Mouse (Mus musculus): ENCODE measurements around the gene Cdkal1. TPM values are rescaled to one million over a fixed set of nuclear protein-coding genes. Genes with fewer than 3 reads are reported as not detected.

The Cdkal1 gene
- polyA plus RNA-seq, 1 experiment from 2014 or later = 14.7 TPM

DNA sequence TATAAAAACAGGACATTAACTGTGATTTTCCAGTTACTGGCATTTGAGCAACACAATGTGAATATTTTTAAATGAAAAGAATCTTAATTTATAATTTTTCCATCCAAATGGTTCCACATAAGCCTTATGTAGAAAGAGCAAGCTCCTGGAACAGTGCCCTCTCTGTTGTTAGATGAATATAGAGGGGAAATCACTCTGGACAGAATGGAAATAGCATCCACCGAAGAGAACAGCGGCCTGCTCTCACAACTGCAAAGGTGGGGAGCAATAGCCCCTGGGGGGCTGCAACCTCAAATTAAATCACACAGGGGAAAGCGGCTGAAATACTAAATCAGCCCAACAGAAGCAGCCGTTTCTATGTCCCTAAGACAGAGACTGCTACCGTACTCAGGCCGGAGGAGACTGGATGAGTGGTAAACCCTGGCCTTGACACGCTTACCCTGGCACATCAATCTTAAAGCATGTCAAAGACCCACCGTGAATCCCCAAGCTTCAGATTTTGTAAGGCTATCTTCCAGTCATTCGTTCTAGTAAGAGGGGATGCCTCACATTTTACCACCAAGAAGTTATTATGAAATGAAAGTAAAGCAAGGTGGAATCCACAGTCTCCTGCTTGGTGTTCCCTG, 300.2 kb downstream of the Cdkal1 start:
- H3K27ac ChIP-seq (replicated peaks) = no peak overlapping the region
- no peaks in the 10 kb centered on the region for H3K9me3 ChIP-seq (ENCODE audit: control insufficient read depth, low read length)
- ATAC-seq (ENCODE audit: low FRiP score, low TSS enrichment) (no peak), DNase-seq (ENCODE audit: low spot score) (no peak)
- whole genome bisulfite sequencing = 60% methylated on average over 9 of the region's 9 CpGs
- TF ChIP-seq EP300 (optimal IDR thresholded peaks at IDR 0.05) (no peak), CTCF (IDR thresholded peaks at IDR 0.05; ENCODE audit: low read depth) (no peak)
- H3K9ac ChIP-seq (ENCODE audit: low read length) = no peak overlapping the region
- no peaks in the 10 kb centered on the region for H3K4me1 ChIP-seq (replicated peaks; ENCODE audit: control insufficient read depth, insufficient read depth)
- no peak overlapping the region for H3K4me3 ChIP-seq (ENCODE audit: low read depth, low read length)
- no peaks in the 10 kb centered on the region for H3K36me3 ChIP-seq (ENCODE audit: control insufficient read depth, insufficient read depth, low read length)
- H3K27me3 ChIP-seq (ENCODE audit: control insufficient read depth, insufficient read depth, low read length) = no peaks in the 10 kb centered on the region
- H3K4me2 ChIP-seq (replicated peaks; ENCODE audit: low read depth) = no peak overlapping the region

DNA sequence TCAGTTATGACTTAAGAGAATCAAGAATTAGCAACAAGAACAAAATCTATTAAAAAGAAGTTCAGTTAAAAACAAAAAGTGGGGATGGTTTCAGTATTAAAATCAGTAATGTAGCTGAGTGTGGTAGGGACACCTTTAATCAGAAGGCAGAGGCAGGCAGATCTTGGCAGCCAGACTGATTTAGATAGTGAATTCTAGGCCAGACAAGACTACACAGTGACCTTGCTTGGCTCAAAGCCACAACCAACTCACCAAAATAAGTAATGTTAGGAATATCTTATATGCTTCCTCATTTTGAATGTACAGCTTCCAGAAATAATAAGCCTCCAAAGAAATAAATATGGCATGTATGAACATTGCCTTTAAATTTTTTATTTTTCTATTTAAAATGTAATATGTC, 301.7 kb downstream of the Cdkal1 start:
- H3K27ac ChIP-seq (replicated peaks) = no peak overlapping the region
- ATAC-seq (ENCODE audit: low FRiP score, low TSS enrichment) = no peak
- no peak for DNase-seq (ENCODE audit: low spot score)
- no peaks in the 10 kb centered on the region for H3K36me3 ChIP-seq (ENCODE audit: control insufficient read depth, insufficient read depth, low read length)
- H3K9me3 ChIP-seq (ENCODE audit: control insufficient read depth, low read length) = no peaks in the 10 kb centered on the region
- no peak overlapping the region for H3K4me3 ChIP-seq (ENCODE audit: low read depth, low read length)
- H3K27me3 ChIP-seq (ENCODE audit: control insufficient read depth, insufficient read depth, low read length) = no peaks in the 10 kb centered on the region
- no peak for TF ChIP-seq CTCF (IDR thresholded peaks at IDR 0.05; ENCODE audit: low read depth)
- no peak for TF ChIP-seq EP300 (optimal IDR thresholded peaks at IDR 0.05)
- no peak overlapping the region for H3K4me2 ChIP-seq (replicated peaks; ENCODE audit: low read depth)
- no peak overlapping the region for H3K9ac ChIP-seq (ENCODE audit: low read length)
- no peaks in the 10 kb centered on the region for H3K4me1 ChIP-seq (replicated peaks; ENCODE audit: control insufficient read depth, insufficient read depth)

DNA sequence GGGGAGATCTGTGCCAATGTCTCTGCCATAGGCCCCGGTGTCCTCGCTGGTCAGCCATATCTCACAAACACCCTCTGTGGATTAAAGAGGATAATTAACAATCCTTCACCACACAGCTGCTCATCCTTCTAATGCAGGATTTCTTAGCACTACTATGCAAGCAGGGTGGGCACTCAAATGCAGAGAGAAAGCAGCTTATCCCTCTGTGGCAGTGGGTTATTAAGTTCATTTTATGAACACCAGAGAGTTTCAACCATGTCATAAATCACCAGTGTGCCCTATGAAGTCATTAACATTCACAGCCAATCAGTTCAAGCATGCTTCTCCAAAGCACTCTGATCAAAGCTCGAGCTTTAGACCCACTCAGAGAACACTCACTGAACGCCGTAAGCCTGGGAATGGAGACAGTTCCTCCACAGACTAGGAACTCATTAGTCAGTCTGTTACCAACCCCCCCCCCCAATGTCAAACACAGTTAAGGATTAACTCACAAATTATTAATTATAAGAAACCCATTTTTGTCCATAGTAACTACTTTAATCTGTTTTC, 303.1 kb downstream of the Cdkal1 start:
- DNase-seq (ENCODE audit: low spot score) (no peak), ATAC-seq (ENCODE audit: low FRiP score, low TSS enrichment) (no peak)
- TF ChIP-seq CTCF (IDR thresholded peaks at IDR 0.05; ENCODE audit: low read depth) = no peak
- no peak for TF ChIP-seq EP300 (optimal IDR thresholded peaks at IDR 0.05)
- no peak overlapping the region for H3K27ac ChIP-seq (replicated peaks)
- no peak overlapping the region for H3K4me2 ChIP-seq (replicated peaks; ENCODE audit: low read depth)
- 90% methylated on average over 5 of the region's 5 CpGs for WGBS
- no peaks in the 10 kb centered on the region for H3K4me1 ChIP-seq (replicated peaks; ENCODE audit: control insufficient read depth, insufficient read depth)
- no peaks in the 10 kb centered on the region for H3K27me3 ChIP-seq (ENCODE audit: control insufficient read depth, insufficient read depth, low read length)
- H3K36me3 ChIP-seq (ENCODE audit: control insufficient read depth, insufficient read depth, low read length) = no peaks in the 10 kb centered on the region
- H3K9ac ChIP-seq (ENCODE audit: low read length) = no peak overlapping the region
- no peak overlapping the region for H3K4me3 ChIP-seq (ENCODE audit: low read depth, low read length)
- no peaks in the 10 kb centered on the region for H3K9me3 ChIP-seq (ENCODE audit: control insufficient read depth, low read length)

DNA sequence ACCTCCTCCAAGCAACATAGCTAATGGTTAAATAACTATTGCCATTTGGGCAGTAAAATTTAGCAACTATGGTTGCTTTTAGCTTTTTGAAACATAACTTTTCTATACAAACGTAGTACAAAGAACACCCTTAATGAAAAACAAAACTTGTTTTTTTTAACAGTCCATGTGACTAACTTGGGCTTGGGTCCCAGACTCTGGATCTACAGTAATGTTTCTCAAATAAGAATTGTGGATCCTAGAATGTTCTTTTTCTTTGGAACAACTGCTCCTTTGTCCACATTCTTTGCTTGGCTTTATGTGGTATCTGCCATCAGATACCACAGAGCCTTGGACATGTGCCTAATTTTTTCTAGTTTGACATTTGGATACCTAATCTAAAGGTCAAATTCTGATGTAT, 304.6 kb downstream of the Cdkal1 start:
- 41% methylated on average over 1 of the region's 1 CpGs for WGBS
- Histone ChIP-seq H3K9me3 (ENCODE audit: control insufficient read depth, low read length) (no peaks in the 10 kb centered on the region), H3K4me2 (replicated peaks; ENCODE audit: low read depth) (no peak overlapping the region), H3K27me3 (ENCODE audit: control insufficient read depth, insufficient read depth, low read length) (no peaks in the 10 kb centered on the region), H3K36me3 (ENCODE audit: control insufficient read depth, insufficient read depth, low read length) (no peaks in the 10 kb centered on the region), H3K27ac (replicated peaks) (no peak overlapping the region; the same call in 1 of the 2 replicates), H3K4me1 (replicated peaks; ENCODE audit: control insufficient read depth, insufficient read depth) (no peaks in the 10 kb centered on the region), H3K4me3 (ENCODE audit: low read depth, low read length) (no peak overlapping the region), H3K9ac (ENCODE audit: low read length) (no peak overlapping the region)
- no peak for DNase-seq (ENCODE audit: low spot score)
- no peak for TF ChIP-seq CTCF (IDR thresholded peaks at IDR 0.05; ENCODE audit: low read depth)
- no peak for TF ChIP-seq EP300 (optimal IDR thresholded peaks at IDR 0.05)
- ATAC-seq (ENCODE audit: low FRiP score, low TSS enrichment) = no peak

DNA sequence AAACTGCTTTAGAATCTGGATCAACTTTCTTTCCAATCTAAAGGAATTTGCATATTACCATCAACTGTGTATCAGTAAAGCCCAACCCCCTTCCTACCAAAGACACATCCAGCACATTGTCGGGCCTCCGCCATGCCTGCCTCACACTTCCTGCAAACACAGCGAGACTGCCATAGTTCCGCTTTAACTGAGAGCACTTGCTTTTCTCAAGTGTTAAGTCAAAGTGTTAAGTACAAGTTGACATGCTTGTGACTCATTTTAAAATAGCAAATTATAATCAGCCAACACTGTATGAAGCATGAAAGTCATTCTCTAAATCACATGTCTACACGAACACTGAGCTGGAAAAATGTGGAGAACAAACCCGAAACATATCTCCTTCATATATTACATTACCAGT, 305.3 kb downstream of the Cdkal1 start:
- H3K4me1 ChIP-seq (replicated peaks; ENCODE audit: control insufficient read depth, insufficient read depth) = no peaks in the 10 kb centered on the region
- H3K27ac ChIP-seq (replicated peaks) = no peak overlapping the region
- no peak overlapping the region for H3K4me2 ChIP-seq (replicated peaks; ENCODE audit: low read depth)
- no peak for TF ChIP-seq EP300 (optimal IDR thresholded peaks at IDR 0.05)
- TF ChIP-seq CTCF (IDR thresholded peaks at IDR 0.05; ENCODE audit: low read depth) = no peak
- H3K4me3 ChIP-seq (ENCODE audit: low read depth, low read length) = no peak overlapping the region
- no peaks in the 10 kb centered on the region for H3K36me3 ChIP-seq (ENCODE audit: control insufficient read depth, insufficient read depth, low read length)
- ATAC-seq (ENCODE audit: low FRiP score, low TSS enrichment) = no peak
- no peaks in the 10 kb centered on the region for H3K9me3 ChIP-seq (ENCODE audit: control insufficient read depth, low read length)
- no peaks in the 10 kb centered on the region for H3K27me3 ChIP-seq (ENCODE audit: control insufficient read depth, insufficient read depth, low read length)
- no peak for DNase-seq (ENCODE audit: low spot score)
- no peak overlapping the region for H3K9ac ChIP-seq (ENCODE audit: low read length)
- 91% methylated on average over 6 of the region's 6 CpGs for WGBS

DNA sequence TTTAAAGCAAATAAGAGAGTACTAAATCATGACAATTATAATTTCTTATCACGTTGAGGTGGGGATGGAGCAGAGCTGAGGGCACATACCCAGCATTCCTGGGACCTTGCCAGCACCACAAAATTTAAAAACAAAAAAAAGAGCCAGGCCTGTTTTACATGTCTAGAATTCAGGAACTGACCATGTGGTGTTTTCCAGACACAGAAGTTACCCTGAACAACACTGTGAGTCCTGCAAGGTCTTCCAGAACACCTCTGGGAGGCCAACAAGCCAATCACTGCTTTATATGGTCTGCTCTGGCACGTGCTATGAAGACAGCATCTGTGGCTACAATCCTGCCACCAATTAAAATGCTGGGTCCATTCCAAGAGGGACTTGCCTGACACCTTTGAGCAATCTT, 305.7 kb downstream of the Cdkal1 start:
- ATAC-seq (ENCODE audit: low FRiP score, low TSS enrichment) = no peak
- 54% methylated on average over 2 of the region's 2 CpGs for WGBS

More for the DNA sequence above, 305.7 kb downstream of the Cdkal1 start:
- H3K27ac ChIP-seq (replicated peaks) = no peak overlapping the region
- H3K27me3 ChIP-seq (ENCODE audit: control insufficient read depth, insufficient read depth, low read length) = no peaks in the 10 kb centered on the region
- H3K9ac ChIP-seq (ENCODE audit: low read length) = no peak overlapping the region
- H3K9me3 ChIP-seq (ENCODE audit: control insufficient read depth, low read length) = no peaks in the 10 kb centered on the region
- H3K4me3 ChIP-seq (ENCODE audit: low read depth, low read length) = no peak overlapping the region
- no peak for DNase-seq (ENCODE audit: low spot score)
- no peak overlapping the region for H3K4me2 ChIP-seq (replicated peaks; ENCODE audit: low read depth)
- H3K4me1 ChIP-seq (replicated peaks; ENCODE audit: control insufficient read depth, insufficient read depth) = no peaks in the 10 kb centered on the region
- TF ChIP-seq CTCF (IDR thresholded peaks at IDR 0.05; ENCODE audit: low read depth) (no peak), EP300 (optimal IDR thresholded peaks at IDR 0.05) (no peak)
- H3K36me3 ChIP-seq (ENCODE audit: control insufficient read depth, insufficient read depth, low read length) = no peaks in the 10 kb centered on the region
